ENCODE assay signal across 8 mouse cellular contexts in genomic region chr6:124965088-124965719, GRCm38 (mm10). TPM values are rescaled to one million over a fixed set of nuclear protein-coding genes. Genes with fewer than 3 reads are reported as not detected.
DNase-seq lines count a peak whose midpoint lies in the region; ATAC-seq and TF ChIP-seq lines count a peak whose summit lies in the region.

TSS of gene Cops7a (minus strand) at chr6:124965538.

- H3K9me3 ChIP-seq in hindbrain, embryonic 14.5 days (ENCODE audit: control insufficient read depth, low read length): no peaks in the 10 kb centered on the region

- H3K4me2 ChIP-seq in hindbrain, embryonic 14.5 days (replicated peaks): peak within 1 kb of the TSS; percentile 90

- peak; percentile 76 for ATAC-seq in Patski
- ATAC-seq in hindbrain, embryonic 14.5 days (ENCODE audit: low FRiP score): peak; percentile 96

- DNase-seq in Patski (ENCODE audit: low read depth, low spot score): peak; percentile 75
- peak; percentile 96 to 97 for DNase-seq in cerebellum, postnatal 14 days
- peak; percentile 88 to 91 for DNase-seq in frontal cortex, postnatal 25 days (ENCODE audit: low spot score in 2 of 2)
- peak; percentile 93 for DNase-seq in hindbrain, embryonic 14.5 days (ENCODE audit: low spot score)
- DNase-seq in layer of hippocampus, postnatal 36 days: peak; percentile 96
- peak; percentile 96 for DNase-seq in lung, postnatal 36 days
- DNase-seq in retina, postnatal 1 day: peak; percentile 98
- DNase-seq in urinary bladder, adult 18-20 months (ENCODE audit: low spot score in 2 of 2): peak; percentile 94 to 95

- CTCF ChIA-PET in Patski (lab: Charles Lee): interaction anchor here (0.6 to 1.5 kb wide), 3 partner anchors 8 to 35 kb away, joined by 3 read pairs; partner anchors contain the start of gene Mlf2

- TF ChIP-seq CTCF in Patski (IDR thresholded peaks at IDR 0.05): no peak

- in situ Hi-C loops in Patski (cut with MboI; ENCODE audit: low pct_unique_long_range_greater_than_20kb): no loop called here

- H3K36me3 ChIP-seq in hindbrain, embryonic 14.5 days (replicated peaks; ENCODE audit: control insufficient read depth, insufficient read depth): peaks cover 25% of the 10 kb centered on the region

- WGBS in hindbrain, embryonic 14.5 days: under 1% methylated on average over 68 of the region's 68 CpGs

- peak within 1 kb of the TSS; percentile 55 for H3K4me3 ChIP-seq in hindbrain, embryonic 14.5 days (replicated peaks; ENCODE audit: low read length)

- H3K4me1 ChIP-seq in hindbrain, embryonic 14.5 days (replicated peaks; ENCODE audit: control insufficient read depth, insufficient read depth, low read length): peaks cover 7% of the 10 kb centered on the region

- peak within 1 kb of the TSS; percentile 86 for H3K27ac ChIP-seq in hindbrain, embryonic 14.5 days

- H3K27me3 ChIP-seq in Patski: no peaks in the 10 kb centered on the region
- H3K27me3 ChIP-seq in hindbrain, embryonic 14.5 days (ENCODE audit: control insufficient read depth, insufficient read depth, low read length): no peaks in the 10 kb centered on the region

- peak within 1 kb of the TSS; percentile 74 for H3K9ac ChIP-seq in hindbrain, embryonic 14.5 days

- POLR2A ChIA-PET in Patski (lab: Charles Lee): interaction anchor here (0.7 to 1.7 kb wide), 6 partner anchors 17 to 165 kb away, joined by 3 to 7 read pairs (median 4); partner anchors contain the start of gene Mlf2

RNA-seq across cellular contexts. Expression of gene Cops7a, which starts in this region (rescaled TPM):
- polyA plus RNA-seq in Patski (2021): 153 TPM
- 92.4 and 93.1 TPM in 2 replicates for polyA plus RNA-seq in hindbrain, embryonic 14.5 days (2014; fragmentation: Nextera tagmentation; extraction: Ambion mirVana)
- 100 to 1,000 TPM; 149 TPM for total RNA-seq in layer of hippocampus, postnatal 36 days (2021)

Comparison
In these comparisons a context has a peak if more than half of its experiments do, and no peak if none do; other contexts are left out.
1. Peak in every context shown above with its lines: DNase-seq, ATAC-seq, H3K4me3 ChIP-seq and H3K27ac ChIP-seq.